Mouse (Mus musculus) limb, embryonic 14.5 days (tissue): Measurements from ENCODE around the gene Phf21a. TPM values are rescaled to one million over a fixed set of nuclear protein-coding genes. Genes with fewer than 3 reads are reported as not detected.

Experiments used
- ATAC-seq: fragments of 200-750 bp; cut with Nextera tagmentation; 2 replicates; pipeline ENCODE4 v1.8.0; 2017; ENCODE audit warnings: low read depth, moderate number of reproducible peaks, moderate TSS enrichment; ENCODE audit not compliant: low FRiP score
- DNase-seq: peaks from one replicate; pipeline ENCODE4 v3.0.0-alpha.2; 2015; ENCODE audit warnings: low spot score
- H3K27ac ChIP-seq: fragments of 300-500 bp; sonication (generic); replicated peaks from 2 replicates; pipeline ENCODE4 v1.5.1; 2014; ENCODE audit warnings: low read depth, mild to moderate bottlenecking, low read length, moderate library complexity, mixed read lengths
- H3K27me3 ChIP-seq: fragments of 300-500 bp; sonication (generic); 2 replicates; pipeline ENCODE4 v1.6.1; 2014; ENCODE audit warnings: low read length, mixed read lengths; ENCODE audit not compliant: control insufficient read depth, insufficient read depth
- H3K36me3 ChIP-seq: fragments of 300-500 bp; sonication (generic); 2 replicates; pipeline ENCODE4 v1.6.1; 2014; ENCODE audit warnings: mild to moderate bottlenecking, low read length, moderate library complexity, mixed read lengths; ENCODE audit not compliant: control insufficient read depth, insufficient read depth
- H3K4me1 ChIP-seq: fragments of 300-500 bp; sonication (generic); 2 replicates; pipeline ENCODE4 v1.6.1; 2014; ENCODE audit warnings: antibody characterized with exemption, low read length, mixed read lengths; ENCODE audit not compliant: control insufficient read depth, insufficient read depth
- H3K4me2 ChIP-seq: fragments of 300-500 bp; sonication (generic); replicated peaks from 2 replicates; pipeline ENCODE4 v1.6.1; 2014; ENCODE audit warnings: low read depth, mild to moderate bottlenecking, low read length, moderate library complexity; ENCODE audit not compliant: severe bottlenecking
- H3K4me3 ChIP-seq: fragments of 300-500 bp; sonication (generic); replicated peaks from 2 replicates; pipeline ENCODE4 v1.5.1; 2014; ENCODE audit warnings: low read length
- H3K9ac ChIP-seq: fragments of 300-500 bp; sonication (generic); 2 replicates; pipeline ENCODE4 v1.6.1; 2014; ENCODE audit warnings: mild to moderate bottlenecking, low read depth, low read length, moderate library complexity; ENCODE audit not compliant: severe bottlenecking
- H3K9me3 ChIP-seq: fragments of 300-500 bp; sonication (generic); 2 replicates; pipeline ENCODE4 v1.6.1; 2016; ENCODE audit warnings: low read length; ENCODE audit not compliant: control insufficient read depth
- POLR2A ChIP-seq: fragments of 200-500 bp; IDR thresholded peaks from 2 replicates; pipeline ENCODE4 v1.8.0; 2012; ENCODE audit warnings: inconsistent platforms, mild to moderate bottlenecking, moderate library complexity, borderline replicate concordance; ENCODE audit not compliant: insufficient read depth, insufficient read length; ENCODE audit errors: extremely low read depth
- WGBS: fragments of 180-500 bp; shearing (Covaris S2); extraction: QIAGEN DNeasy Blood & Tissue Kit; methylation state at CpG from one replicate; pipeline ENCODE4 v1.1.7; 2014; 5-methylcytosine and 5-hydroxymethylcytosine counted together
- polyA plus RNA-seq, 2 experiments: library from polyadenylated mRNA; depleted of rRNA in 1 of 2; stranded (reverse) in 1 of 2; unstranded in 1 of 2; fragments of >200 nt; fragmentation: Nextera tagmentation in 1 of 2; extraction: Ambion mirVana in 1 of 2; gene quantifications; 2 replicates each; pipeline versions ENCODE4 v1.2.1 to v1.2.3; 2012 to 2014

Gene Phf21a
- polyA plus RNA-seq, 2 experiments: 38.2 to 96.0 TPM

- H3K36me3 ChIP-seq: peaks cover 19% of the 10 kb centered on the region
- WGBS: 60% methylated on average over 4 of the region's 4 CpGs
- H3K4me3 ChIP-seq: no peak overlapping the region
- TF ChIP-seq POLR2A: no peak
- ATAC-seq (no peak), DNase-seq (no peak)
- no peak overlapping the region for H3K4me2 ChIP-seq
- H3K4me1 ChIP-seq: no peaks in the 10 kb centered on the region
- H3K9ac ChIP-seq: no peak overlapping the region
- H3K27me3 ChIP-seq: no peaks in the 10 kb centered on the region
- H3K27ac ChIP-seq: no peak overlapping the region
- H3K9me3 ChIP-seq: no peaks in the 10 kb centered on the region
These were observed 164.5 kb downstream of the Phf21a start for GRCm38 (mm10) chr2:92257372-92257956.

GRCm38 (mm10) chr2:92259924-92260323, 167.0 kb downstream of the Phf21a start:
- H3K9ac ChIP-seq: no peak overlapping the region
- H3K4me3 ChIP-seq: no peak overlapping the region
- no peaks in the 10 kb centered on the region for H3K27me3 ChIP-seq
- 79% methylated on average over 2 of the region's 2 CpGs for WGBS
- no peak for TF ChIP-seq POLR2A
- H3K9me3 ChIP-seq: no peaks in the 10 kb centered on the region
- no peaks in the 10 kb centered on the region for H3K4me1 ChIP-seq
- ATAC-seq (no peak), DNase-seq (no peak)
- peaks cover 15% of the 10 kb centered on the region for H3K36me3 ChIP-seq
- H3K27ac ChIP-seq: no peak overlapping the region
- H3K4me2 ChIP-seq: no peak overlapping the region

GRCm38 (mm10) chr2:92266100-92266617, 173.2 kb downstream of the Phf21a start:
- H3K9me3 ChIP-seq: no peaks in the 10 kb centered on the region
- H3K4me1 ChIP-seq: no peaks in the 10 kb centered on the region
- no peak for DNase-seq
- 0 out of 2 replicates have a peak, but pooled peaks cover 5% of the 10 kb centered on the region for H3K36me3 ChIP-seq
- H3K27ac ChIP-seq: no peak overlapping the region
- H3K4me2 ChIP-seq: no peak overlapping the region
- H3K9ac ChIP-seq: no peak overlapping the region
- no peaks in the 10 kb centered on the region for H3K27me3 ChIP-seq
- H3K4me3 ChIP-seq: no peak overlapping the region
- no peak for ATAC-seq
- TF ChIP-seq POLR2A: no peak
- WGBS: 81% methylated on average over 9 of the region's 9 CpGs

- no peak for DNase-seq
- Histone ChIP-seq H3K4me2 (no peak overlapping the region), H3K27me3 (no peaks in the 10 kb centered on the region), H3K36me3 (0 out of 2 replicates have a peak, but pooled peaks cover 5% of the 10 kb centered on the region), H3K27ac (no peak overlapping the region), H3K4me3 (no peak overlapping the region), H3K9me3 (no peaks in the 10 kb centered on the region), H3K9ac (no peak overlapping the region), H3K4me1 (no peaks in the 10 kb centered on the region; the same call in 1 of the 2 replicates)
- TF ChIP-seq POLR2A: no peak
- ATAC-seq: no peak
- 88% methylated on average over 5 of the region's 5 CpGs for WGBS
These were observed 176.3 kb downstream of the Phf21a start for GRCm38 (mm10) chr2:92269227-92269626.

GRCm38 (mm10) chr2:92272510-92272909, 179.6 kb downstream of the Phf21a start:
- no peaks in the 10 kb centered on the region for H3K27me3 ChIP-seq
- DNase-seq (no peak), ATAC-seq (no peak)
- H3K4me3 ChIP-seq: no peak overlapping the region
- H3K27ac ChIP-seq: no peak overlapping the region
- H3K9me3 ChIP-seq: no peaks in the 10 kb centered on the region
- H3K36me3 ChIP-seq: 0 out of 2 replicates have a peak, but pooled peaks cover 5% of the 10 kb centered on the region
- H3K4me1 ChIP-seq: no peaks in the 10 kb centered on the region; the same call in 1 of the 2 replicates
- H3K4me2 ChIP-seq: no peak overlapping the region
- 0 out of 2 replicates have a peak overlapping the region, but pooled peaks have one; percentile 21 for H3K9ac ChIP-seq
- WGBS: 41% methylated on average over 2 of the region's 2 CpGs
- no peak for TF ChIP-seq POLR2A
